Mouse (Mus musculus) liver, adult 2 months (tissue): ENCODE measurements around the gene Tsnaxip1. TPM values are rescaled to one million over a fixed set of nuclear protein-coding genes. Genes with fewer than 3 reads are reported as not detected.

ENCODE experiments used
- DNase-seq: peaks from one replicate; pipeline ENCODE4 v3.0.0-alpha.2; 2011; ENCODE audit warnings: low read depth, low spot score; ENCODE audit errors: extremely low read depth
- H3K27ac ChIP-seq: fragments of 200-500 bp; replicated peaks from 2 replicates; pipeline ENCODE4 v1.5.1; 2012; ENCODE audit warnings: low read depth, mild to moderate bottlenecking, control low read depth, inconsistent platforms, low read length; ENCODE audit not compliant: insufficient read depth
- H3K27me3 ChIP-seq: fragments of 200-500 bp; 2 replicates; pipeline ENCODE4 v1.6.1; 2012; ENCODE audit warnings: mild to moderate bottlenecking, moderate library complexity, low read length, inconsistent platforms; ENCODE audit not compliant: control insufficient read depth, insufficient read depth
- H3K36me3 ChIP-seq: fragments of 200-500 bp; 2 replicates; pipeline ENCODE4 v1.6.1; 2012; ENCODE audit warnings: low read length, inconsistent platforms; ENCODE audit not compliant: control insufficient read depth, insufficient read depth
- H3K4me1 ChIP-seq: fragments of 200-500 bp; 2 replicates; pipeline ENCODE4 v1.6.1; 2011; ENCODE audit warnings: low read length; ENCODE audit not compliant: control insufficient read depth, insufficient read depth
- H3K4me3 ChIP-seq: fragments of 200-500 bp; 2 replicates; pipeline ENCODE4 v1.5.1; 2011; ENCODE audit warnings: low read depth, mild to moderate bottlenecking, control low read depth, low read length, moderate library complexity; ENCODE audit not compliant: insufficient read depth
- H3K79me2 ChIP-seq: fragments of 200-500 bp; 2 replicates; pipeline ENCODE4 v1.6.1; 2012; ENCODE audit warnings: inconsistent platforms, mild to moderate bottlenecking, low read length, moderate library complexity; ENCODE audit not compliant: control insufficient read depth, insufficient read depth
- H3K9ac ChIP-seq: fragments of 200-500 bp; 2 replicates; pipeline ENCODE4 v1.6.1; 2012; ENCODE audit warnings: low read depth, mild to moderate bottlenecking, control low read depth, inconsistent platforms, low read length
- CTCF ChIP-seq: fragments of 200-500 bp; IDR thresholded peaks from 2 replicates; pipeline ENCODE4 v1.5.1; 2011; ENCODE audit warnings: low read depth, low read length, control low read depth
- POLR2A ChIP-seq: fragments of 200-500 bp; IDR thresholded peaks from 2 replicates; pipeline ENCODE4 v1.6.1; 2011; ENCODE audit warnings: low read length, control low read depth; ENCODE audit not compliant: insufficient read depth; ENCODE audit errors: extremely low read depth
- WGBS: fragments of 180-500 bp; shearing (Covaris S2); methylation state at CpG from one replicate; pipeline ENCODE4 v1.1.7; 2018; 5-methylcytosine and 5-hydroxymethylcytosine counted together
- polyA plus RNA-seq: library from polyadenylated mRNA; depleted of rRNA; stranded (reverse); fragments of >200 nt; gene quantifications from 2 replicates; pipeline ENCODE4 v1.2.3, GENCODE M21; 2012
- total RNA-seq: library from RNA; depleted of rRNA; stranded (reverse); fragments of >200 nt; gene quantifications from 2 replicates; pipeline ENCODE4 v1.2.3, GENCODE M21; 2014

The Tsnaxip1 gene
- total and polyA plus RNA-seq, 2 experiments, result not detected

- no peak overlapping the region for H3K4me3 ChIP-seq
- no peak overlapping the region for H3K27ac ChIP-seq
- H3K79me2 ChIP-seq, result peaks cover 35% of the 10 kb centered on the region; the same call in 1 of the 2 replicates
- no peaks in the 10 kb centered on the region for H3K27me3 ChIP-seq
- DNase-seq, result no peak
- WGBS, result 33% methylated on average over 1 of the region's 1 CpGs
- TF ChIP-seq POLR2A (no peak), CTCF (no peak)
- peaks cover 12% of the 10 kb centered on the region for H3K4me1 ChIP-seq
- no peak overlapping the region for H3K9ac ChIP-seq
- 0 out of 2 replicates have a peak, but pooled peaks cover 3% of the 10 kb centered on the region for H3K36me3 ChIP-seq
Measured at GRCm38 (mm10) chr8:105861951-105862350, 34.4 kb downstream of the Tsnaxip1 start.

- DNase-seq, result no peak
- H3K4me3 ChIP-seq, result no peak overlapping the region
- H3K27me3 ChIP-seq, result no peaks in the 10 kb centered on the region
- H3K9ac ChIP-seq, result no peak overlapping the region
- H3K27ac ChIP-seq, result no peak overlapping the region
- H3K79me2 ChIP-seq, result peaks cover 50% of the 10 kb centered on the region; the same call in 1 of the 2 replicates
- WGBS, result 87% methylated on average over 6 of the region's 6 CpGs
- peaks cover 16% of the 10 kb centered on the region for H3K36me3 ChIP-seq
- peak; percentile 35; the same call in 1 of the 2 replicates for TF ChIP-seq CTCF
- no peak for TF ChIP-seq POLR2A
- H3K4me1 ChIP-seq, result peaks cover 7% of the 10 kb centered on the region
Measured at GRCm38 (mm10) chr8:105866364-105867029, 39.0 kb downstream of the Tsnaxip1 start.

GRCm38 (mm10) chr8:105874301-105874700, 46.8 kb downstream of the Tsnaxip1 start:
- H3K27ac ChIP-seq, result no peak overlapping the region
- H3K4me3 ChIP-seq, result no peak overlapping the region
- no peak for DNase-seq
- 74% methylated on average over 6 of the region's 6 CpGs for WGBS
- peaks cover 22% of the 10 kb centered on the region for H3K36me3 ChIP-seq
- H3K4me1 ChIP-seq, result no peaks in the 10 kb centered on the region
- H3K27me3 ChIP-seq, result no peaks in the 10 kb centered on the region
- H3K9ac ChIP-seq, result no peak overlapping the region
- TF ChIP-seq CTCF (no peak), POLR2A (no peak)
- 0 out of 2 replicates have a peak, but pooled peaks cover 4% of the 10 kb centered on the region for H3K79me2 ChIP-seq

DNA sequence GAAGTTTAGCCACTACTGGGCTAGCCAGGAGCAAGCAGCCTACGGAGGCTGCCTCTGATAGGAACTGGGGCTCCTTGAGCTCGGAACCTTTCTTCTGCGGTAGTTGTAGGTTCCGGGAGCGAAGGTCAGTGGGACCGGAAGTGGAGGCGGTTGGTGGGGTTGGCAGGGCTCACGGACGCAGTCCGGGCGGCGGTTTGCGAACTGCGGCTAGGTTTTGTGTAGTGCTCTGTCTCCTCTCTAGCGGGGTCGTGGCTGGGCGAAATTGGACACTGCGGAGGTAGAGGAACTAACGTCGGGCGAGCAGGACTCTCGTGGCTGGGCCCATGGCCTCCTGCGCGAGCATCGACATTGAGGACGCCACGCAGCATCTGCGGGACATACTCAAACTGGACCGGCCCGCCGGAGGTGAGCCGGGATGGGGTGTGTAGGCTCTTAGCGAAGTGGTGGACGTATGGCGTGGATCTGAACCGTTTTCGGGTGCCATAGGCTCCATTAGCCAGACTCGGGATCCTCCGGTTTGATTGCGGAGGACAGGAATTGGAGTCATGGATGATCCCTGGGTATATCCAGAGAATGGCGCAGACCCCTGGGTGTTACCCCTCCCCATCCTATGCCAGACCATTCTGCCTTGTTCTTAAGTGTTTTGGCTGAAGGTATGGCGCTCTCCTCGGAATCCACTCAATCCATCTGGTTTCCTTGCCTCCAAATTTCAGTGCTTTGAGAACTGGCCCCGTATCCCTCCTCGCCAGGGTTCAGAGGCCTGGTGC, 53.4 kb downstream of the Tsnaxip1 start, which contains the start of gene Edc4:
Gene Edc4 (plus strand): TSS at position 128 of the 767 bp plus-strand sequence.
- WGBS, result under 1% methylated on average over 45 of the region's 45 CpGs
- H3K27ac ChIP-seq, result no peak within 1 kb of the TSS

DNA sequence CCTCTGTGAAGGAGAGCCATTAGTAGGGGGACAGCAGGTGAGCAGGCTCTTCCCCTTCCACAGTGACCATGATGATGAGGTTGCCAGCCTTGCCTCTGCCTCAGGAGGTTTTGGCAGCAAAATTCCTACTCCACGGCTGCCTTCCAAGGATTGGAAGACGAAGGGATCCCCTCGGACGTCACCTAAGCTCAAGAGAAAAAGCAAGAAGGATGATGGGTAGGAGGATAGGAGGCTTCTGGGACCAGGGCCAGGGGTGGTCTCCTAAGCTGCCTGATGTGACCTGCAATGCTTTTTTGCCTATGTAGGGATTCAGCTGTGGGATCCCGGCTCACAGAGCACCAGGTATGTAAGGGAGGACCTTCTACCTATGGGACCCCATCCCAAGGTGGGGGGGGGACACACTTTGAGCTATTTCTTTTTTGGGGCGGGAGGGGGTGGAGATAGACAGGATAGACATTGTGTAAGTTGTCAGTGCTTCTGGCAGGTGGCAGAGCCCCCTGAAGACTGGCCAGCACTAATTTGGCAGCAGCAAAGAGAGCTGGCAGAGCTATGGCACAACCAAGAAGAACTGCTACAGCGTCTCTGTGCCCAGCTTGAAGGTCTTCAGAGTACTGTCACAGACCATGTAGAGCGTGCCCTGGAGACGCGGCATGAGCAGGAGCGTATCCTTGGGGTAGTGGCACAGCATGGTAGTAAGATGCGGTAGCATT, 62.4 kb downstream of the Tsnaxip1 start:
- Histone ChIP-seq H3K27ac (no peak overlapping the region), H3K4me3 (no peak overlapping the region), H3K27me3 (no peaks in the 10 kb centered on the region), H3K9ac (no peak overlapping the region), H3K79me2 (no peaks in the 10 kb centered on the region), H3K36me3 (peaks cover 24% of the 10 kb centered on the region), H3K4me1 (no peaks in the 10 kb centered on the region)
- no peak for TF ChIP-seq CTCF
- no peak for TF ChIP-seq POLR2A
- WGBS, result 95% methylated on average over 12 of the region's 12 CpGs
- DNase-seq, result no peak

More for the DNA sequence above, 53.4 kb downstream of the Tsnaxip1 start, which contains the start of gene Edc4:
- TF ChIP-seq POLR2A, result peak; percentile 86
- TF ChIP-seq CTCF, result no peak
- Histone ChIP-seq H3K4me1 (peaks cover 9% of the 10 kb centered on the region), H3K79me2 (peaks cover 13% of the 10 kb centered on the region; the same call in 1 of the 2 replicates), H3K27me3 (no peaks in the 10 kb centered on the region), H3K36me3 (peaks cover 26% of the 10 kb centered on the region), H3K9ac (peak within 1 kb of the TSS; percentile 81), H3K4me3 (peak within 1 kb of the TSS; percentile 84)
- peak; percentile 69 for DNase-seq
